Mouse (Mus musculus) megakaryocyte, embryonic 14.5 days (primary cell): ENCODE measurements around the gene Vgll4.

ENCODE experiments used
- FLI1 ChIP-seq: IDR thresholded peaks from 2 replicates; pipeline ENCODE4 v1.6.1; 2012; ENCODE audit warnings: low read length, inconsistent platforms, mixed read lengths
- GATA1 ChIP-seq: IDR thresholded peaks from 3 replicates; pipeline ENCODE4 v1.6.1; 2012; ENCODE audit warnings: mixed read lengths, low read length, inconsistent platforms, borderline replicate concordance

- no peak for TF ChIP-seq FLI1
- no peak for TF ChIP-seq GATA1
Measured at GRCm38 (mm10) chr6:114968361-114969212, 1.2 kb downstream of the Vgll4 start.
